Mouse (Mus musculus) intestine, postnatal 0 days (tissue): Measurements from ENCODE around the gene Rfx4. TPM values are rescaled to one million over a fixed set of nuclear protein-coding genes. Genes with fewer than 3 reads are reported as not detected.

Experiments
- ATAC-seq: fragments of 200-750 bp; cut with Nextera tagmentation; 2 replicates; pipeline ENCODE4 v1.8.0; 2017; ENCODE audit warnings: mild to moderate bottlenecking, moderate TSS enrichment, moderate library complexity
- H3K27ac ChIP-seq: fragments of 300-500 bp; sonication (generic); 2 replicates; pipeline ENCODE4 v1.5.1; 2014; ENCODE audit warnings: mild to moderate bottlenecking, low read depth, low read length, moderate library complexity
- H3K27me3 ChIP-seq: fragments of 300-500 bp; sonication (generic); replicated peaks from 2 replicates; pipeline ENCODE4 v1.6.1; 2014; ENCODE audit warnings: low read length, mixed read lengths; ENCODE audit not compliant: control insufficient read depth, insufficient read depth
- H3K36me3 ChIP-seq: fragments of 300-500 bp; sonication (generic); 2 replicates; pipeline ENCODE4 v1.6.1; 2014; ENCODE audit warnings: mild to moderate bottlenecking, moderate library complexity; ENCODE audit not compliant: control insufficient read depth, insufficient read depth
- H3K4me1 ChIP-seq: fragments of 300-500 bp; sonication (generic); replicated peaks from 2 replicates; pipeline ENCODE4 v1.6.1; 2014; ENCODE audit warnings: antibody characterized with exemption, low read length, mixed read lengths; ENCODE audit not compliant: control insufficient read depth, insufficient read depth
- H3K4me2 ChIP-seq: fragments of 300-500 bp; sonication (generic); replicated peaks from 2 replicates; pipeline ENCODE4 v1.6.1; 2014; ENCODE audit warnings: low read depth, mild to moderate bottlenecking, moderate library complexity
- H3K4me3 ChIP-seq: fragments of 300-500 bp; sonication (generic); 2 replicates; pipeline ENCODE4 v1.5.1; 2014; ENCODE audit warnings: low read depth, low read length
- H3K9ac ChIP-seq: fragments of 300-500 bp; sonication (generic); 2 replicates; pipeline ENCODE4 v1.6.1; 2014; ENCODE audit warnings: mild to moderate bottlenecking, low read depth, low read length
- H3K9me3 ChIP-seq: fragments of 300-500 bp; sonication (generic); 2 replicates; pipeline ENCODE4 v1.6.1; 2016; ENCODE audit warnings: mixed run types; ENCODE audit not compliant: control insufficient read depth
- CTCF ChIP-seq: sonication (generic); IDR thresholded peaks from 2 replicates; pipeline ENCODE4 v1.5.1; 2016; ENCODE audit warnings: low read depth, mild to moderate bottlenecking, control low read depth, antibody characterized with exemption, moderate library complexity
- WGBS: fragments of 180-500 bp; shearing (Covaris S2); extraction: QIAGEN DNeasy Blood & Tissue Kit; methylation state at CpG from one replicate; pipeline ENCODE4 v1.1.7; 2014; 5-methylcytosine and 5-hydroxymethylcytosine counted together
- polyA plus RNA-seq: library from polyadenylated mRNA; unstranded; fragments of >200 nt; fragmentation: Nextera tagmentation; extraction: Ambion mirVana; gene quantifications from 2 replicates; pipeline ENCODE4 v1.2.1, GENCODE M21; 2015

Gene Rfx4
- polyA plus RNA-seq, 1 experiment from 2014 or later: not detected

DNA sequence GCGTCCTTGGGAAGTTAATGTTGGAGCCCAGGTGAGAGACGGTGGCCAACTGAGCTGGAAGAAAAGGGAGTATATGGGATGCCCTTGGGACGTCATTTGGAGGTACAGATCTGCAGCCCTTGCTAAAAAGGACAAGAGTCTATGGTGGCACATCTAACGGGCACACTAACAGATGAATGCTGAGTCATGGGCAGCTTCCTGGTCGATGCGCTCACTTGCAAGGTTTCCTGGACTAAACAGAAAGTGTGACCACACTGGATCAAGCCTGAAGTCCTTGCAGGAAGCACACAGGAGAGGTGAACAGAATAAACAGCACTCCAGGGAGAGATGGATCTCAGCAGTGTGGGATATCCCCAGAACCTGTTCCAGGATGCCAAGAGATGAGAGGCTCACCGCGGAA is 98.2 kb downstream of the Rfx4 start:
- TF ChIP-seq CTCF: no peak
- Histone ChIP-seq H3K4me3 (no peak overlapping the region), H3K4me1 (no peaks in the 10 kb centered on the region), H3K36me3 (no peaks in the 10 kb centered on the region), H3K27ac (no peak overlapping the region), H3K9me3 (no peaks in the 10 kb centered on the region), H3K4me2 (no peak overlapping the region), H3K27me3 (no peaks in the 10 kb centered on the region), H3K9ac (no peak overlapping the region)
- no peak for ATAC-seq
- 84% methylated on average over 8 of the region's 8 CpGs for WGBS

DNA sequence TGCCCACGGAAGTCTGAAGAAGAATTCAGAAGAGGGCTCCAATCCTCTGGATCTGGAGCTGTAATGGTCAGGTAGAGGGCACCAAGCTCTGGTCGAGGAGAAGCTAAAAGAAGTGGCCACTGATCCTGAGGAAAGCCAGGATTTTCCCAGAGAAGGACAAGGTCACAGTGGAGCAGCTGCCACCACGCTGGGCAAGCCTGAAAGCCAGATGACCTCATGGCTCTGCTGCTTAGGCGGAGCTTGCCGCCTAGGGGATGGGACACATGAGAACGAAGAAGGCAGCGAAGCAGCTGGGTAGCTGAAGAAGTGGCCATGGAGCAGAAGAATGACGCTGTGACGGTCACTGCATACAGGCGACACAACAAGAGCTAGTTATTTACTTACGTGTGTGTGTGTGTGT is 99.6 kb downstream of the Rfx4 start:
- no peaks in the 10 kb centered on the region for H3K9me3 ChIP-seq
- 79% methylated on average over 11 of the region's 11 CpGs for WGBS
- no peaks in the 10 kb centered on the region for H3K36me3 ChIP-seq
- TF ChIP-seq CTCF: no peak
- no peak overlapping the region for H3K27ac ChIP-seq
- ATAC-seq: no peak
- H3K4me3 ChIP-seq: no peak overlapping the region
- no peak overlapping the region for H3K9ac ChIP-seq
- H3K27me3 ChIP-seq: no peaks in the 10 kb centered on the region
- no peak overlapping the region for H3K4me2 ChIP-seq
- no peaks in the 10 kb centered on the region for H3K4me1 ChIP-seq

GRCm38 (mm10) chr10:84858371-84858770 is 102.5 kb downstream of the Rfx4 start:
- WGBS: 63% methylated on average over 8 of the region's 8 CpGs
- ATAC-seq: no peak
- no peaks in the 10 kb centered on the region for H3K27me3 ChIP-seq
- H3K27ac ChIP-seq: no peak overlapping the region
- no peak overlapping the region for H3K4me2 ChIP-seq
- H3K36me3 ChIP-seq: no peaks in the 10 kb centered on the region
- no peaks in the 10 kb centered on the region for H3K9me3 ChIP-seq
- H3K4me1 ChIP-seq: no peaks in the 10 kb centered on the region
- no peak overlapping the region for H3K4me3 ChIP-seq
- TF ChIP-seq CTCF: no peak
- no peak overlapping the region for H3K9ac ChIP-seq

GRCm38 (mm10) chr10:84858806-84859496 is 103.1 kb downstream of the Rfx4 start:
- Histone ChIP-seq H3K27me3 (no peaks in the 10 kb centered on the region), H3K4me1 (no peaks in the 10 kb centered on the region), H3K4me3 (no peak overlapping the region), H3K4me2 (no peak overlapping the region), H3K9me3 (no peaks in the 10 kb centered on the region), H3K27ac (no peak overlapping the region), H3K36me3 (no peaks in the 10 kb centered on the region), H3K9ac (no peak overlapping the region)
- ATAC-seq: no peak
- no peak for TF ChIP-seq CTCF
- WGBS: 53% methylated on average over 14 of the region's 14 CpGs

DNA sequence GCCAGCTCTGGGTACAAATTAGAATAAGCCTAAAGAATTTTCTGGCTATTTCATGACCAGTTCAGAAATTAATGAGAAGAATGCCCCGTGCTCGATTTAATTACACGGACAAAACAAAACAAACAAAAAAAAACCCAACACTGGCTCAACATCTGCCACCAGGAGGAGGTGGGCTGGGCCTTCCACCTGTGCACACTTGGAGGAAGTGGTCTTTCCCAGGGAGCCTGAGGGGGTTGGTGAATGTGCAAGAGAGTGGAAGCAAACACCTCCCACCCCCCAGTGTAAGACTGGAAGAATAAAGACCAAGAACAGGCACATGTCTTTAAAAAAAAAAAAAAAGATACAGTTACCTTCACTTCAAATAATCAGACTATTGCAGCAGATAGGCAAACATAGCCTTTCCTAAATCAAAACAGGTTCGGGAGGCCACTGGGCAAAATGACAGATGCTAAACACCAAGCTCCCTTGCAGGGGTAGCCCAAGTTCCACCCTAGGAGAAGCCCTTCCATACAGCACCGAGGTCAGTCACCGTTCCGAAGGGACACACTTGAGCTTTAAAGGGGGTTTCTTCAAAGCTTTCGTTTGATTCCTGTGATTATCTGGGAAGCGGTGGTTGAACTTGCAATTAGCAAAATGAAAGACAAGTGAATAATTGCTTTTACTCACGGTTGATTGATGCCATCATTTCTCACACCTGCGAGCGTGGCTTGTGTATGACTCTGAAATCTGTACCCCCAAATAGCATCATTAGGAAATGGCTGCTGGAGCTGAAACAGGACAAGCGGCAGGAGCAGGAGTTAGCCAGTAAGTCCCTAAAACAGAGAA is 103.9 kb downstream of the Rfx4 start:
- Histone ChIP-seq H3K9me3 (no peaks in the 10 kb centered on the region), H3K4me1 (no peaks in the 10 kb centered on the region), H3K36me3 (no peaks in the 10 kb centered on the region), H3K9ac (no peak overlapping the region), H3K4me2 (no peak overlapping the region), H3K27ac (no peak overlapping the region), H3K4me3 (no peak overlapping the region), H3K27me3 (no peaks in the 10 kb centered on the region)
- ATAC-seq: no peak
- WGBS: 65% methylated on average over 13 of the region's 13 CpGs
- TF ChIP-seq CTCF: no peak

DNA sequence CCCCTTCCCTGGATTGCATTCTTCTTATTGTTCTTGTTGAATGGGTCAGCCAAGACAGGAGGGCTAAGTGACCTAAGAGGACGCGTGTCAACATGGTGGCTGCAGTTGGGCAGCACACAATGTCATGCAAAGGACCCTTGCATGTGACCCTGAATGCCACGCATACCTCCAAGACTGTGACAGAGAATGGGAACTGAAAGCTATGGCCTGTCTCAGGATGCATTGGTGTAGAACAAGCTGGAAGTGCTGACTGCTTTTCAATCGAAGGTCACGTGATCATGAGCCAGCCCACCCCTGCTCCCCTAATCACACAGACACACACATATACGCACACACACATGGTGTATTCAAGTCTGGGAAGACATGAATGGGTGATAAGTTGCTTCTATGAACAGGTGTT is 107.6 kb downstream of the Rfx4 start:
- TF ChIP-seq CTCF: no peak
- no peak for ATAC-seq
- Histone ChIP-seq H3K27ac (no peak overlapping the region), H3K4me2 (no peak overlapping the region), H3K36me3 (no peaks in the 10 kb centered on the region), H3K4me1 (no peaks in the 10 kb centered on the region), H3K27me3 (no peaks in the 10 kb centered on the region), H3K9me3 (no peaks in the 10 kb centered on the region), H3K9ac (no peak overlapping the region), H3K4me3 (no peak overlapping the region)
- WGBS: 87% methylated on average over 6 of the region's 6 CpGs
